Mouse (Mus musculus) layer of hippocampus, postnatal 25 days (tissue): ENCODE measurements at regions not wholly inside any gene's neighbourhood (a gene's known extent, or its start where the extent isn't known, plus 50 kb on each side); places are given as distances from the start of the nearest gene placed in this dataset.

Experiments used
- DNase-seq, 2 experiments: peaks; one replicate each; pipeline ENCODE4 v3.0.0; 2022; ENCODE audit warnings: mixed read lengths in 2 of 2, low spot score in 1 of 2; ENCODE audit errors: extremely low spot score in 1 of 2

- DNase-seq: peak in 1 of 2 experiments; percentile 15
These were observed 237.1 kb downstream of the Tshz3 start for GRCm38 (mm10) chr7:36934792-36935555.

- DNase-seq: no peak
These were observed 242.7 kb downstream of the Tshz3 start for GRCm38 (mm10) chr7:36940611-36941010.

GRCm38 (mm10) chr7:36945024-36945815, 247.3 kb downstream of the Tshz3 start:
- DNase-seq: no peak

GRCm38 (mm10) chr7:36949511-36949910, 251.6 kb downstream of the Tshz3 start:
- DNase-seq: no peak

GRCm38 (mm10) chr7:36955376-36955775, 257.5 kb downstream of the Tshz3 start:
- DNase-seq: no peak

GRCm38 (mm10) chr7:36958255-36958654, 260.3 kb downstream of the Tshz3 start:
- DNase-seq: no peak

- DNase-seq: no peak
These were observed 273.9 kb downstream of the Tshz3 start for GRCm38 (mm10) chr7:36971772-36972171.

- no peak for DNase-seq
These were observed 275.9 kb downstream of the Tshz3 start for GRCm38 (mm10) chr7:36973654-36974320.

- DNase-seq: peak in 1 of 2 experiments; percentile 24
These were observed 276.7 kb downstream of the Tshz3 start for GRCm38 (mm10) chr7:36974573-36974972.

GRCm38 (mm10) chr7:36975475-36975874, 277.6 kb downstream of the Tshz3 start:
- no peak for DNase-seq

GRCm38 (mm10) chr7:36977819-36978218, 279.9 kb downstream of the Tshz3 start:
- DNase-seq: no peak

GRCm38 (mm10) chr7:36989380-36989779, 291.5 kb downstream of the Tshz3 start:
- DNase-seq: no peak

- DNase-seq: no peak
These were observed 306.7 kb downstream of the Tshz3 start for GRCm38 (mm10) chr7:37004601-37005000.

GRCm38 (mm10) chr7:37005701-37006100, 307.8 kb downstream of the Tshz3 start:
- DNase-seq: no peak

GRCm38 (mm10) chr7:37006921-37007320, 309.0 kb downstream of the Tshz3 start:
- no peak for DNase-seq

GRCm38 (mm10) chr7:37011180-37011754, 313.3 kb downstream of the Tshz3 start:
- no peak for DNase-seq

- DNase-seq: no peak
These were observed 322.2 kb downstream of the Tshz3 start for GRCm38 (mm10) chr7:37020078-37020477.

- no peak for DNase-seq
These were observed 326.6 kb downstream of the Tshz3 start for GRCm38 (mm10) chr7:37024501-37025025.

GRCm38 (mm10) chr7:37064582-37065458, 366.9 kb downstream of the Tshz3 start:
- DNase-seq: no peak

GRCm38 (mm10) chr7:37077698-37078097, 379.8 kb downstream of the Tshz3 start:
- no peak for DNase-seq
